Mouse (Mus musculus) gastrocnemius, adult 2 months (tissue): ENCODE data around the gene Pde11a. TPM values are rescaled to one million over a fixed set of nuclear protein-coding genes. Genes with fewer than 3 reads are reported as not detected.

Experiments used
- DNase-seq: peaks from one replicate; pipeline ENCODE4 v3.0.0; 2022
- H3K27ac ChIP-seq: fragments of 200-600 bp; 2 replicates; pipeline ENCODE4 v1.8.1; 2022; ENCODE audit warnings: mild to moderate bottlenecking
- H3K4me3 ChIP-seq: fragments of 200-600 bp; 2 replicates; pipeline ENCODE4 v1.8.1; 2022; ENCODE audit warnings: mild to moderate bottlenecking, moderate library complexity
- CTCF ChIP-seq: fragments of 200-600 bp; IDR thresholded peaks from 2 replicates; pipeline ENCODE4 v1.8.1; 2022; ENCODE audit warnings: antibody characterized with exemption, mild to moderate bottlenecking, moderate library complexity
- intact Hi-C: fragments of 180-260 bp; cut with DNase I; formaldehyde crosslinking; loops from one replicate; pipeline ENCODE4 v1.15.1; 2025
- total RNA-seq, 2 experiments: library from RNA; stranded (reverse); gene quantifications; 2 replicates each; pipeline ENCODE4 v1.2.3; 2021

Gene Pde11a
- total RNA-seq, 2 experiments from 2014 or later, result 0.17 to 0.33 TPM

GRCm38 (mm10) chr2:76122167-76122566 lies 216.4 kb downstream of the Pde11a start:
- H3K27ac ChIP-seq, result no peak overlapping the region
- no peak overlapping the region for H3K4me3 ChIP-seq
- no peak for DNase-seq
- intact Hi-C loops, result no loop called here
- no peak for TF ChIP-seq CTCF

- H3K4me3 ChIP-seq, result no peak overlapping the region
- TF ChIP-seq CTCF, result no peak
- intact Hi-C loops, result no loop called here
- H3K27ac ChIP-seq, result no peak overlapping the region
- no peak for DNase-seq
Observed at GRCm38 (mm10) chr2:76119848-76120247, 218.7 kb downstream of the Pde11a start.

GRCm38 (mm10) chr2:76118491-76118890 lies 220.1 kb downstream of the Pde11a start:
- DNase-seq, result no peak
- no peak for TF ChIP-seq CTCF
- intact Hi-C loops, result no loop called here
- Histone ChIP-seq H3K4me3 (no peak overlapping the region), H3K27ac (no peak overlapping the region)

- DNase-seq, result no peak
- Histone ChIP-seq H3K27ac (no peak overlapping the region), H3K4me3 (no peak overlapping the region)
- intact Hi-C loops, result no loop called here
- no peak for TF ChIP-seq CTCF
Observed at GRCm38 (mm10) chr2:76117219-76117618, 221.4 kb downstream of the Pde11a start.

- intact Hi-C loops, result no loop called here
- TF ChIP-seq CTCF, result peak; percentile 96
- DNase-seq, result peak; percentile 33
- Histone ChIP-seq H3K27ac (no peak overlapping the region), H3K4me3 (no peak overlapping the region)
Observed at GRCm38 (mm10) chr2:76115696-76116095, 222.9 kb downstream of the Pde11a start.

- DNase-seq, result peak; percentile 36
- TF ChIP-seq CTCF, result peak; percentile 94
- intact Hi-C loops, result no loop called here
- Histone ChIP-seq H3K4me3 (no peak overlapping the region), H3K27ac (no peak overlapping the region)
Observed at GRCm38 (mm10) chr2:76114734-76115133, 223.8 kb downstream of the Pde11a start.

GRCm38 (mm10) chr2:76109653-76110052 lies 228.9 kb downstream of the Pde11a start:
- Histone ChIP-seq H3K4me3 (no peak overlapping the region), H3K27ac (no peak overlapping the region)
- intact Hi-C loops, result no loop called here
- TF ChIP-seq CTCF, result no peak
- DNase-seq, result no peak

- H3K27ac ChIP-seq, result no peak overlapping the region
- intact Hi-C loops, result no loop called here
- TF ChIP-seq CTCF, result peak; percentile 22; the same call in 1 of the 2 replicates
- DNase-seq, result no peak
- no peak overlapping the region for H3K4me3 ChIP-seq
Observed at GRCm38 (mm10) chr2:76101889-76102602, 236.5 kb downstream of the Pde11a start.

- no peak overlapping the region for H3K27ac ChIP-seq
- TF ChIP-seq CTCF, result no peak
- intact Hi-C loops, result no loop called here
- no peak overlapping the region for H3K4me3 ChIP-seq
- no peak for DNase-seq
Observed at GRCm38 (mm10) chr2:76100597-76100996, 238.0 kb downstream of the Pde11a start.

GRCm38 (mm10) chr2:76099726-76100347 lies 238.7 kb downstream of the Pde11a start:
- DNase-seq, result no peak
- intact Hi-C loops, result no loop called here

GRCm38 (mm10) chr2:76098381-76098780 lies 240.2 kb downstream of the Pde11a start:
- intact Hi-C loops, result no loop called here
- no peak for TF ChIP-seq CTCF

More at GRCm38 (mm10) chr2:76099726-76100347, 238.7 kb downstream of the Pde11a start:
- TF ChIP-seq CTCF, result no peak
- no peak overlapping the region for H3K27ac ChIP-seq
- H3K4me3 ChIP-seq, result no peak overlapping the region

GRCm38 (mm10) chr2:76097847-76098246 lies 240.7 kb downstream of the Pde11a start:
- H3K27ac ChIP-seq, result no peak overlapping the region
- intact Hi-C loops, result no loop called here
- TF ChIP-seq CTCF, result no peak
- DNase-seq, result no peak
- no peak overlapping the region for H3K4me3 ChIP-seq

More at GRCm38 (mm10) chr2:76098381-76098780, 240.2 kb downstream of the Pde11a start:
- Histone ChIP-seq H3K27ac (no peak overlapping the region), H3K4me3 (no peak overlapping the region)
- DNase-seq, result no peak

- no peak overlapping the region for H3K27ac ChIP-seq
- DNase-seq, result no peak
- intact Hi-C loops, result no loop called here
- H3K4me3 ChIP-seq, result no peak overlapping the region
- TF ChIP-seq CTCF, result no peak
Observed at GRCm38 (mm10) chr2:76097284-76097683, 241.3 kb downstream of the Pde11a start.

GRCm38 (mm10) chr2:76095861-76096260 lies 242.7 kb downstream of the Pde11a start:
- intact Hi-C loops, result no loop called here
- H3K27ac ChIP-seq, result no peak overlapping the region
- no peak for TF ChIP-seq CTCF
- H3K4me3 ChIP-seq, result no peak overlapping the region
- no peak for DNase-seq
